Mouse (Mus musculus) right cerebral cortex, postnatal 10 days (tissue): ENCODE data around the gene Hnrnpf.

Experiments used
- DNase-seq, 2 experiments: peaks; one replicate each; pipeline ENCODE4 v3.0.0; 2021; ENCODE audit warnings: low spot score in 2 of 2

Gene Hnrnpf

DNA sequence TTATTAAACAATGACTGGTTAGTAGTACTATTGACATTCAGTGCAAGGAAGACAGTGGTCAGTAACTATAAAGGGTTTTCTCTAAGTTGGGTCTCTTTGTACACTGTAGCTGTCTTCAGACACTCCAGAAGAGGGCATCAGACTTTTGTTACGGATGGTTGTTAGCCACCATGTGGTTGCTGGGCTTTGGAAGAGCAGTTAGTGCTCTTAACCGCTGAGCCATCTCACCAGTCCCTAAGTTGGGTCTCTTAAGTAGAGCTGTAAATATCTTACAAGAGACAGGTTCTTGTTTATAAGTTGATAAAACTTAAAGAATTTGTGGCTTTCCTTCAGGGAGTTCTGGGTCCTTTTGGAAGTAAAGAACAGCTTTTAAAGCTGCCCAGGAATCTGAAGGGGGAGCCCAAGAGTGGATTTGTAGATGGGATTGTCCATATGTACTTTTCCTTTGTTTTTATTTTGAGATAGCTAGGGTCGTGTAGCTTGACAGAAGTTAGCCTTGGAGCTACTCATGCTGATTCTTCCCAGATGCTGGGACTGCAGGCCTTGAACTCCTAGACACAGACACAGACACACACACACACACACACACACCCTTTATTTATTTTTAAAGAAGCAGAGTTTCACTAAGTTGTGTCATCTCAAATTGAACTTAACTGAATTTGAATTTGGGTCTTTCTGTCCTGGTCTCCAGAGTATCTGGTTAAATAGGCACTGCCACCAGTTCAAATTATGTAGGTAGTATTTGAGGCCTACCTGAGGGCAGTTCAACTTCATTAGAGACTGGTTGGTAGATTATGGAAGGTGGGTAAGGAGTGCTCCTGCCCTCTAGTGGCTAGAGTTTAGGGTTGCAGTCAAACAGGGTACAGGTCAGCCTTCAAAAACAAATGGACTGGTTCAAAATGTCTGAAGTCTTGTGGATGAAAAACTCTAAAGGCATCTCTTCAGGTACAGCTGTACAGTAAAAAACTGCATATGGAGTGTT is 20.8 kb downstream of the Hnrnpf start:
- DNase-seq: no peak

DNA sequence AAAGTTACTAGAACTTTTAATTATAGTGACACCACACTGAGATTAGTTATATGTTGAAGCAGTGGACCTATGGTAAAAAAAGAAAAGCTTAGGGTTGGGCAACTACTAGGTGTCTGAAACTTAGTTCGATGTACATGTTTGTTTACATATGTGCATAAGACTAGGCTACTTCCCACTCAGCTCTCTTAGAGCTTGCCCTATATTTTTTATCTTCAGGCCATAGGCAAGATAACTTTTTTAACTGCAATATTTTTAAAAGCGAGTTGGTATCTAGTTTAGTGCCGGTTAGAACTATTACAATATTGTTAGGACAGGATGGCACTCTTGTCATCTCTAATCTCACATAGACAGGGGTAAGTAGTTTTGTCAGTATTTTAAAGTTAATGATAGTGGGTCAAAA is 21.9 kb downstream of the Hnrnpf start:
- DNase-seq: no peak

DNA sequence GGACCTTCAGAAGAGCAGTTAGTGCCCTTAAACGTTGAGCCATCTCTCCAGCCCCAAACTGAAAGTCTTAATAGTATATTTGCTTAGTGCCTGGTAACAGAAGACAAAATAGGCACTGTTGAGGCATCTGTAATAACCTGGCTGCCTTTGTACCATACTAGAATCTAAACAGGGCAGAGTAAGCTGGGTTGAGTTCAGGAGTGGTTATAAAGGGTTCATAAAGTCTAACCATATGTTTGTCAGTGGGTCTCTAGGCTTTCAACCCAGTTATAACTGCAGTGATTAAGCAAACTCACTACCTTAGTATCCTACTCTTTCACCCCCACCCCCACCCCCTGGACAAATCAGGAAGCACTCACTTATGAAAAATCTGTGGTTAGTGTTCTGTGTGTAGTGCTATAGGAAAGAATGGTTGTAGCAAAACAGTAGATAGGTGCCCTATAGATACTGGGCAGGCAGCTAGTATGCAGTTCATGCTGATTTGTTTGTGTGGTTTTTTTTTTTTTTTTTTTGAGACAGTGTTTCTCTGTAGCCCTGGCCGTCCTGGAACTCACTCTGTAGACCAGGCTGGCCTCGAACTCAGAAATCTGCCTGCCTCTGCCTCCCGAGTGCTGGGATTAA is 26.9 kb downstream of the Hnrnpf start:
- no peak for DNase-seq

DNA sequence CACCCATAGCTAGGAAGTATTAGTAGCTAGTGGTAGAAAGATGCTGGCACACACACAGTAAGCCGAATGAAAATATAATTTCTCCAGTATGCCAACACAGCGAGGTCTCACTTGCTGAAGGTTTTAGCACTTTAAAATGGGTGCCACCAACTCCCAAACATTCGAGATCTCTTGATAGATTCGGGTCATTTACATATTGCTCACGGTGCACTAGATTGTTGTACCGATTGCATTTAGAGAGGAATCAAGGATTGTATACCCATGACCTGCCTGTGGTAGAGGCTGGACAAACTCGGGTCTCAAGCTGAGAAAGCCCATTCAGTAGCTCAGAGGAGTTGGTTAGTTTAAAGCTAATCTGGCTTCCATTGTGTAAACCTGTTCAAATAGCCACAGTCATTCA is 27.8 kb downstream of the Hnrnpf start:
- no peak for DNase-seq

DNA sequence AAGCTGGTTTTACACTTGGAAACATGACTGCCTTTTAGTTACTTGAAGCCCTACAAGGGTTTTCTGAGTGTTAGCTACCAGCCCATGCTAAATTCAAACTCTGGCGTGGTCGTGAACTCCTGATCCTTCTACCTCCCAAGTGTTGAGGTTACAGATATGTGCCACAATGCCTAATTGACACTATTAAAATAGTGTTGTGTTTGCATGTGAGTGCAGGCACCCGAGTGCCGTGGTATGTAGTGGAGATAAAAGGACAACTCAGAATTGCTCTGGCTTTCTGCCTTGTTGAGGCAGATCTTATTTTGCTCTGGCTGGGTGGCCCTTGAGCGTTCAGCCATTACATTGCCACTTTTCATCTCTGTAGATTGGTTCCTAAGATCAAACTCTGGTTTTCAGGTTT is 28.6 kb downstream of the Hnrnpf start:
- DNase-seq: no peak

DNA sequence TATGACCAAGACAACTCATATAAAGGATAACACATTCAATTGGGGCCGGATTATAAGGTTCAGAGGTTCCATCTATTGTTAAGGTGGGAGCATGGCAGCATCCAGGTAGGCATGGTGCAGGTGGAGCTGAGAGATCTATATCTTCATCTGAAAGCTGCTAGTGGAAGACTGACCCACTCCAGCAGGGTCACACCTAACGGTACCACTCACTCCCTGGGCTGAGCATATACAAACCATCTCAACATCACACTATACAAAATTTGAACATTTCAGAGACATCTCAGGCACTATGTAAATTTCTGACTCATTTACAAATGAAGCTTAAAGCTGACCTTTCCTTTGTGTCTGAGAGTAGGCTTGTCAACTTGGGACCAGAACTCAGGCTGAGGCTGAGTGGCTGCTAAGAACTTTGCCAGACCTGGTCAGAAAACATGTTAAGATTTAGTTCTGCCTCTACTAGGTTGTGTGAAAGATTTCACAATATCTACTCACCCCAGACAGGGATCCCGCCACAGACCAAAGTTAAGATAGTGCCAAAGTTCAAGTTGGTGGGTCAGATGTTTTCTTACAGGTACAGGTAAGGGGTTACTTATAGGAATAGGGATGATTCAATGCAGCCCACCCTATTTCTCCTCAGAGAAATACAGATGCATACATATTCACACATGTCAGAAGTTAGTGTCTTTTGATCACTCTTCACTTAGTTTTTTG is 30.0 kb downstream of the Hnrnpf start:
- DNase-seq: no peak

DNA sequence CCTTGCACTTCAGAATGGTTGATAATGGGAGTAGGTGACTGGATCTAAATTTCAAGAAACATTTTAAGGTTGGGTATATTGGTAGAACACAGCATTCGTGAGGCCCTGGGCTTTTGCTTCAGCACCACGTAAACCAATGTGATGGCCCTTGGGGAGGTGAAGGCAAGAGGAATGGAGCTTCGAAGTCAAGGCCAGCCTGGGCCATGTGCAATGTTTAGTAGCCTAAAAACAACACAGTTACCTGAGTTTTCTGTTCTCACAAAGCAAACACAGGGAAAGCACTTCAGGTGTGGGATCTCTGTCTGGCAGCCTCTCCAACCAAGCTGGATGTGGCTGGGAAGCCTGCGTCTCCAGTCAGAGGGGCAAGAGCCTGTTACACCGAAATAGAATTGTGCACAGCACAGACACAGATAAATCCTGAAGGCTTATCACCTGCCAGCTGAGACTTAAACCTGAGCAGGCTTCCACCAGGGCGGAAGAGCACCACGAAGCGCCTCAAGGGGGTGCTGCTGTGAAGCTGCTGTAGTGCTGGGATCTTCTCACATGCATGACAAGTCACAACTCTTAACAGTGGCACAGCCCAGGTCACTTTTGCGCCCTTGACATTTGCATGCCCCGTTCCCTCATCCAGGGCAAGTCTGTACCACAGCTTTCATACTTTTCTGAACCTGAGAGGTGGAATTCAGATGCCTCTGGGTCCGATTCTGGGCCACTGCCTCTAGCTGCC is 32.4 kb downstream of the Hnrnpf start:
- peak in 1 of 2 experiments; percentile 32 for DNase-seq

DNA sequence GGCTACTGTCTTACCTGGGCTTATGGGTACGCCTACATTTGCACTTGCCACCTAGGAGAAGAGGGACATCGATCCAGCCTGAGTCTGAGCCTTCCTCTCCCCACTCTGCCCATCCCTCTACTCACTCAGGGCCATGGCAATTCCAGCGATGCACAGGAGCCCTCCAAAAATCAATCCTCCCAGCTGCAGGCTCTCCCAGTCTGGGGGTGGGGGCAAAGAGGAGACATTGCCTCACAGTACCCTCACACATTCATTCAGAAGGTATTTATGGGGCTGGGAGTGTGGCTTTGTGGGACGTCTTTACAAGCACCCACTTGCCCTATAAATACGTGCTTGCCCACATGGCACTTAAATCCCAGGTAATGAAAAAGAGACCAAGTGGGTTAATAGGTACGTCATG is 34.2 kb downstream of the Hnrnpf start:
- DNase-seq: no peak

DNA sequence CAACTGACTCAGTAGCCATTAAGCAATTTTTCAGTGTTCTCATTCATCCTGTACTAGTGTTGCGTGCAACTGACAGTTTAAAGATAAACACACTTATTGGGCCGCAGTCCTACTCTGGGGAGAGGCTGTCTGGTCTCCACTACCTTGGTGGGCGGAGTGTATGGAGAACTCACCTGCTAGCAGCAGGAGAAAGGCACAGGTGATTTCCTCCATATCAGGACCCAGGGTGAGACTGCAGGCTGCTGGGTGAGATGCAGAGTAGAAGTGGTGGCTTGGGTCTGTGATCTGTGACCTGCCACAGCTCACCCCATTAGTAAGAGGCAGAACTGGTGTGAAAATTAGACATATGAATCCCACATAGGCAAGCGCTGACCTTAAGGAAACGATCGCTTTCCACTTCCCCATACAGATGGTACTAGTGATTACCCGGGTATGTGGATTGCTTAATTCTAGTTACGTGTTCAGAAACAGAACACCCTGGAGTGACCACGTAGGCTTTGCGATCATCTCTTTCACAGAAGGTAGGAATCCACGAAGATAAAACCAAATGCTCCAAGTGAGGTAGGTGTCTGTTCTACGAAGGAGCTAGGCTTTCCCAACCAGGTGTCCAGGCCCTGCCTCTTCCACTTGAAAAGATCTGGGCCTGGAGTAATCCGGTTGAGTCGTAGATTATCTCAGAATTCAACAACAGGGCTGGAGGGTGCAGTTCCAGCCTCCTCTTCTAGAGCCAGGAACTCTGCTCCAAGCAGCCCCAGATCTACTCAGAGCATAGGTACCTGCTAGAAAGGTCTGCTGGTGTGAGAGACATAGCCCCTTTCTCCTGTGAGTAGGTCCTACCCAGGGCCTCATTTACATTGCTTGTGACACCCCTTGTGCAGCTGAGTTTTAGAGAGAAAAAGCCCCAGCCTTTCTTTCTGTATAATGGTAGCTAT is 35.8 kb downstream of the Hnrnpf start:
- peak in 1 of 2 experiments; percentile 11 for DNase-seq

DNA sequence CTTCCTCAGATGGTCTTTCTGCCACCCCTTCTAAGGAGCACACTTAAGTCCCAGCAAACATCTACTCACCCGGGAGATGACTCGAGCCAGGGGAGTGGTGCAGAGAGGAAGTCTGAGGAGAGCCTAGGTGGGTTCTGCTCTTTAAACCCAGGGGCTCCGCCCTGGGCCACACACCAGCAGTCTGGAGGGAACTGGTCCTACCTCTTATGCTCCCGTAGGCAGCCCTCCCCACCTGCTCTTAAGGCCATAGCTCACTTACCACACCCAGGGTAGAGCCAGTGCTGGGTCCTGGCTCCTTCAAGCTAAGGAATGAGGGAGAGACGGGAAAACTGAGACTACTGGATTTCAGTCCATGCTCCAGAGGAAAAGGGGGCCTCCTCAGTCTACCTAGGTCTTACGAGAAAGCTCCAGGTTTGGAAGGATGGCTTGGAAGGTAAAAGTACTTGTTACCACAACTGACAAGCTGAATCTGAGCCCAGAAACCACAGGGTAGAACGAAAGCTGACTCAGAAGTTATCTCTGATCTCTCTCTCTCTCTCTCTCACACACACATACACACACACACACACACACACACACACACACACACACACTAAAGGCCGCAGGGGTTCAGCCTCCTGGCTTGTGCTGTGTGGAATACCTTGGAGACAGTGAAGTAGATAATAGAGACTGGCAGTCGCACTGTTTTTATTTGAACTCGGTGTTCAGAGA is 37.3 kb downstream of the Hnrnpf start, which contains the start of gene Fxyd4:
Gene Fxyd4, minus strand, starts transcription at position 471 of the 711 bp plus-strand sequence.
- DNase-seq: peak in 1 of 2 experiments; percentile 23

DNA sequence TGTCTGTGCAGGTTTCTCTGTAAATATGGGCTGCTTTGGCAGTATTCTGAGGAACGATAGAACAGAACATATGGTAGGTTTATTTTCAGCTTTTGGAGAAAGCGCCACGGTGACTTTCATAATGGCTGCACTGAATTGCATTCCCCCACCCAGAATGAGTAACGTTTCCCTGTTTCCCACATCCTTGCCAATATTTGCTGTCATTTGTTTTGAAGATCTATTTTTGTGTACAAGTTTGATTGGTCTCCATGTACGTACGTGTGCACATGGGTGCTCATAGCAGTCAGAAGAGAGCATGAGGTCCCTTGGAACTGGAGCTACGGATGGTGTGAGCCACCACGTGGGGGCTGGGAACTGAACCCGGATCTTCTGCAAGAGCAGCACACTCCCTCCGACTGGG is 38.8 kb downstream of the Hnrnpf start:
- DNase-seq: peak in 1 of 2 experiments; percentile 55

DNA sequence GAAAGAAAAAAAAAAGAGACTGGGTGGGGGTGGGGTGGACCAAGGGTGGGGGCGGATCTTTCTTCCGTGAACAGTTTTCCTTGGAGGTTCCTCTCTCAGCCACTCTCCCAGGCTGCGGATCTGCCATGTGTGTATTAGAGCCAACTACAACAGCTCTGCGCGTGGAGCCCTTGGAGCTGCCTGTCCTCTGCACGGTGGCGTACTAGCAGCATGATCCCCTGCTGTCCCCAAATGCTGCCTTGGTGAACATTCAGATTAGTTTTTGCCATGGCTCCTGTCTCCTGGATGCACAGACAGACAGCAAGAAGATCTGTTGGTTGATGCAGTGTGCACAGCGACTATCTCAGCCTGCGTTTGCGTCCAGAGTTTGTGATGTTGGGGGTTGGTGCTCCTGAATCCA is 42.6 kb downstream of the Hnrnpf start:
- peak; percentile 40 to 47 for DNase-seq

DNA sequence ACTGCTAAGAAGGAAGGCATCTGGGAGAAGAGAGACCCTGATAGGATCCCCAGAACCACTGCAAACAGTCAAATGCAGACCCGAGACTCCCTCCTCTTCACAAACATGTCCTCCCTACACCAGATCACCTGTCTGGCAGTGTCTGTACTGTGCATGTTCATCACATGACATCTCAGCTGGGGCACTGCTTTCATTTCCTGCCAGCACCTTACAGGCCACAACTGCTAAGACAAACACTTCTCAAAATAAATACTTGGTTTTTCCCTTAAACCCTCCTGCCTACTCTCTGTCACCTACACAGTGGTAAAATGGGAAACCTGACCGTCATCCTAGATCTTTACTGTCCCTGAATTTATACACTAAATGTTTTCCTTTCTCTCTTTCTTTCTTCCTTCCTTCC is 43.8 kb downstream of the Hnrnpf start:
- DNase-seq: no peak

DNA sequence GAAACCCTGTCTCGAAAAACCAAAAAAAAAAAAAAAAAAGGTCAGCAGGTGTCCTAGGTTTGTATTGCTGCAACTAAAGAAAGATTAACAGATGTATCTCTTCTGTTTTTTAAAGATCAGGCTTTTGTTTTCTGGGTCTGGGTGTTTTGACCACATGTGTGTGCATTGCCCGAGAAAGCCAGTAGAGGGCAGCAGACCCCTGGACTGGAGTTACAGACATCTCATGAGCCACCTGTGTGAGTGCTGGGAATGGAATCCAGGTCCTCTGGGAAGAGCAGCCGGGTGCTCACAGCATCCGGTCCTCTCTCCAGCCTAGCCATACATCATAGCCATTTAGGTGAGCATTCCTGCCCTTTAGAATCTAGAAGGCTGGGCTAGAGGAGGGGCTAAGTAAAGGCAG is 52.2 kb downstream of the Hnrnpf start:
- DNase-seq: no peak

DNA sequence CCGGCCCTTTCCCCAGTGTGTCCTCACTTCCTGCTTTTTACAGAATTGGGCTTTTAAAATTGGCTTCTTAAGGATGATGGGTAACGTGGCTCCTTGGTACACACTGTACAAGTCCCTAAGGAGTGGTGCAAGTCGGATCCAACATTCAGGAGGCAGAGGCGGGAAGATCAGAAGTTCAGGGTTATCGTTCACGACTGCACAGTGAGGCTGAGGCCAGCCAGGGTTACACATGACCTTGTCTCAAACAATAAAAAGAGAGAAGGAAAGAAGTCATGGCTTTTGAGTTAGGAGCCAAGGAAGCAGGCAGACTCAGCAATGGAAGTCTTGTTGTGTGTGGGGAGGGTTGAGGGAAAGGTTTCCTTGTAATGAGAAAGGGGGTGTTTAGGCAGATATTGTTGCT is 56.0 kb downstream of the Hnrnpf start:
- DNase-seq: no peak

DNA sequence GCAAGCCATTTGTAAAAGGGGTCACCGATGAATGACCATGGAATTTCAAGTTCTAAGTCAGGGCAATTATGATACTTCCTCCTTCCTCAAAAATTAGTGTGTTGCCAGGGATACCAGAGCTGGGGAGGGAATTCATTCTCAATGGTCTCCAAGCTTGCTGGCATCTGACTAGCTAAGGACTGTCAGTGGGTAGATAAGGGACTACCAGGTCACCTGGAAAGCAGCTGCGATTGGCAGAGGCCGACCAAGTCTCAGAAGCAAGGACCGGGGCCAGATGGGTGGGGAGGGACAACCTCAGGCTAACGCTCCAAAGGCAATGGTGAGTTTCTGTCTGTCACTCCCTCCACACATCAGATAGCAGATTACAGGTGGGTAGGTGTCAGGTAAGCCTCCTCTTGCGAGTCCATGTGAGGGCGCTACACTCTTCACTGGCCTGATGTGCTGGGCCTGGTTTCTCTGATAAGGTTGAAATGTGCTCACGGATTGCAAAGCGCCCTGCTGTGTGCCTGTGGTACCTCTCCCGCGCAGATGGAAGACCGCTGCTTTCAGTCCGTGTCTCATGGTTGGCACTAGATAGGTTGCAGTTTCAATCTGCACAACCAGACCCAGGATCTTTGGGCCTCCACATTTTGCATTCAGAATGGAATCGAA is 56.9 kb downstream of the Hnrnpf start:
- peak in 1 of 2 experiments; percentile 49 for DNase-seq

DNA sequence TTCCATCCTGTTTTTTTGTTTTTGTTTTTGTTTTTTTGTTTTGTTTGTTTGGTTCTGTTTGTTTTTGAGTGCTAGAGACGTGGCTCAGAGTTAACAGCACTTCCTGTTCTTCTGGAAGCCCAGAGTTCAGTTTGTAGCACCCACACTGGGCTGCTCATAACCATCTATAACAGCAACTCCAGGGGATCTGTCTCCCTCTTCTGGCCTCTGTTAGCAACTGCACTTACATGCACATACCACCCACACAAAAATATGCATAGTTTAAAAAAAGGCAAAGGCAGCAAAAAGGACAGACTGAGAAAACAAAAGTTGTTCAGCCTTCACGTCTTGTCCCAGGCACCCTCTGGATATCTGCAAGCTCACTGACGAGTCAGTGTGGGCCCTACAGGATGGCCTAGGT is 63.1 kb downstream of the Hnrnpf start:
- no peak for DNase-seq

DNA sequence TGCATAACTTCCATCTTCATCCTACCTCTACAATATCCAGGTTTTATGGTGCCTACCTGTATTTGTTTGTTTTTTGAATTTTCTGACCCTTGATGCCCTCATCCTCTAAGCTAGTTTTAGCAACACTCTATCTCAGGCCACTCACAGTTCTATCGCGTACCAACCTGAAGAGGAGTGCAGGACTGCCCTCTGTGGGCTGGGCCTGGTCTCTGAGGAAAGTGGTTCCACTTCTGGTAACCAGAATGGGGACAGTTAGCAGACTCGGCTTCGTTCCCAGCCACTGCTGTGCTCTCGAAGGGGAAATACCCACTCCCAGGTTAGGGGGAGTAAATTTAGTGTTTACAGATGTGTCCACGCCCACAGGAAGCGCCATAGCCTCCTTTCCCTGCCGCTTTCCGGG is 66.6 kb downstream of the Hnrnpf start:
- DNase-seq: no peak
